Mouse (Mus musculus) bone marrow, adult 2 months (tissue): ENCODE results near the gene Fst.

Experiments used
- CTCF ChIP-seq: fragments of 200-500 bp; IDR thresholded peaks from 2 replicates; pipeline ENCODE4 v1.5.1; 2011; ENCODE audit warnings: low read length, control low read depth; ENCODE audit not compliant: control insufficient read depth, insufficient read depth
- POLR2A ChIP-seq: fragments of 200-500 bp; IDR thresholded peaks from 2 replicates; pipeline ENCODE4 v1.6.1; 2011; ENCODE audit warnings: low read depth, mild to moderate bottlenecking, control low read depth, low read length, borderline replicate concordance; ENCODE audit not compliant: control insufficient read depth

DNA sequence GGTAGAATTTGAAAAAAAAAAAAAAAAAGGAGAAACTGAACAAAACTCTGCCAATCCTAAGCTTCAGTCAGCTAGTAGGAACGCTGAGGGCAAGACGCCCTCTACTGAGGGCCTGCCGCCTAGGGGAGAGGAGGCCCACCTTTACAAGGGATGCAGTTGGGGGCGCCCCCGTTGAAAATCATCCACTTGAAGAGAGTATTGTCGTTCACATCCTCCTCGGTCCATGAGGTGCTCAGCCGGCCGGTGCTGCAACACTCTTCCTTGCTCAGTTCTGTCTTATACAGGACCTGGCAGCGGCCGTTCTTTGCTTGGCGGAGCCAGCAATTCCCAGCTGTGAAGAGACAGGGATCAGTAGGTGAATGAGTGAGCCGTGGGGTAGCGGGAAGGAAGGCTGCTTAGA lies 2.5 kb downstream of the Fst start:
- no peak for TF ChIP-seq CTCF
- TF ChIP-seq POLR2A = no peak
